Mouse (Mus musculus) cerebellum, postnatal 10 days (tissue): ENCODE measurements around the gene Clec11a.
"Not testable (repeated sequence)": the region's sequence is repeated elsewhere in the genome, so short reads cannot be mapped to it uniquely, and the experiment has no call there.

Experiments used
- DNase-seq, 2 experiments: peaks; one replicate each; pipeline ENCODE4 v3.0.0; 2021; ENCODE audit warnings: mixed read lengths in 2 of 2

The Clec11a gene

GRCm38 (mm10) chr7:44322290-44322689 lies 15.6 kb upstream of the Clec11a start:
- no peak for DNase-seq

- peak; percentile 90 to 91 for DNase-seq
These were observed 14.2 kb upstream of the Clec11a start for GRCm38 (mm10) chr7:44320886-44321285.

- peak; percentile 65 to 69 for DNase-seq
These were observed 11.2 kb upstream of the Clec11a start for GRCm38 (mm10) chr7:44317913-44318312.

GRCm38 (mm10) chr7:44312484-44312883 lies 5.8 kb upstream of the Clec11a start:
- DNase-seq: peak in 1 of 2 experiments; percentile 21

GRCm38 (mm10) chr7:44311713-44312304 lies 5.1 kb upstream of the Clec11a start:
- peak in 1 of 2 experiments; percentile 27 for DNase-seq

- DNase-seq: peak; percentile 35 to 62
These were observed 4.4 kb upstream of the Clec11a start for GRCm38 (mm10) chr7:44310878-44311712.

- DNase-seq: peak; percentile 56 to 62
These were observed 3.7 kb upstream of the Clec11a start for GRCm38 (mm10) chr7:44310285-44310877.

GRCm38 (mm10) chr7:44309475-44310284 lies 3.0 kb upstream of the Clec11a start, which contains the start of gene Shank1:
Gene Shank1, plus strand, starts transcription at chr7:44310253.
- peak in 1 of 2 experiments; percentile 31 for DNase-seq

GRCm38 (mm10) chr7:44307261-44308020 lies 739 bp upstream of the Clec11a start:
- no peak for DNase-seq

- peak in 1 of 2 experiments; percentile 47 for DNase-seq
These were observed 1.0 kb downstream of the Clec11a start for GRCm38 (mm10) chr7:44305686-44306085.

- DNase-seq: peak; percentile 97 to 98
These were observed 1.7 kb downstream of the Clec11a start for GRCm38 (mm10) chr7:44304775-44305641.

- no peak for DNase-seq
These were observed 2.3 kb downstream of the Clec11a start for GRCm38 (mm10) chr7:44304463-44304774.

- peak in 1 of 2 experiments; percentile 29 for DNase-seq
These were observed 3.1 kb downstream of the Clec11a start for GRCm38 (mm10) chr7:44303346-44304340.

- not testable (repeated sequence) for DNase-seq
These were observed 9.2 kb downstream of the Clec11a start for GRCm38 (mm10) chr7:44297501-44297900.

- DNase-seq: no peak
These were observed 15.3 kb downstream of the Clec11a start for GRCm38 (mm10) chr7:44291418-44291817.

- DNase-seq: no peak
These were observed 15.7 kb downstream of the Clec11a start for GRCm38 (mm10) chr7:44290986-44291385.

GRCm38 (mm10) chr7:44287760-44288159 lies 18.9 kb downstream of the Clec11a start:
- DNase-seq: no peak

- DNase-seq: no peak
These were observed 25.1 kb downstream of the Clec11a start for GRCm38 (mm10) chr7:44281586-44281985.

GRCm38 (mm10) chr7:44280959-44281358 lies 25.7 kb downstream of the Clec11a start:
- DNase-seq: no peak

GRCm38 (mm10) chr7:44277250-44277622 lies 29.5 kb downstream of the Clec11a start:
- peak; percentile 72 to 81 for DNase-seq
